Mouse (Mus musculus) liver, postnatal 0 days (tissue): ENCODE measurements around the gene Hoxb5. TPM values are rescaled to one million over a fixed set of nuclear protein-coding genes. Genes with fewer than 3 reads are reported as not detected.

ENCODE experiments used
- ATAC-seq: fragments of 200-750 bp; cut with Nextera tagmentation; 2 replicates; pipeline ENCODE4 v1.8.0; 2017; ENCODE audit warnings: mild to moderate bottlenecking, moderate library complexity
- DNase-seq: peaks from one replicate; pipeline ENCODE4 v3.0.0-alpha.2; 2016
- H3K27ac ChIP-seq: fragments of 300-500 bp; sonication (generic); 2 replicates; pipeline ENCODE4 v1.5.1; 2014; ENCODE audit warnings: antibody characterized with exemption, moderate library complexity, mild to moderate bottlenecking, low read depth
- H3K27me3 ChIP-seq: fragments of 300-500 bp; sonication (generic); 2 replicates; pipeline ENCODE4 v1.6.1; 2014; ENCODE audit warnings: low read length, control low read depth, mixed read lengths; ENCODE audit not compliant: insufficient read depth
- H3K36me3 ChIP-seq: fragments of 300-500 bp; sonication (generic); replicated peaks from 2 replicates; pipeline ENCODE4 v1.6.1; 2014; ENCODE audit warnings: mild to moderate bottlenecking, control low read depth, low read length, moderate library complexity, mixed read lengths; ENCODE audit not compliant: insufficient read depth
- H3K4me1 ChIP-seq: fragments of 300-500 bp; sonication (generic); 2 replicates; pipeline ENCODE4 v1.6.1; 2014; ENCODE audit warnings: antibody characterized with exemption, mild to moderate bottlenecking, control low read depth; ENCODE audit not compliant: insufficient read depth
- H3K4me2 ChIP-seq: fragments of 300-500 bp; sonication (generic); 2 replicates; pipeline ENCODE4 v1.6.1; 2014; ENCODE audit warnings: low read depth, mild to moderate bottlenecking, low read length, moderate library complexity, mixed read lengths
- H3K4me3 ChIP-seq: fragments of 300-500 bp; sonication (generic); 2 replicates; pipeline ENCODE4 v1.5.1; 2014; ENCODE audit warnings: low read depth, low read length
- H3K9ac ChIP-seq: fragments of 300-500 bp; sonication (generic); replicated peaks from 2 replicates; pipeline ENCODE4 v1.6.1; 2014; ENCODE audit warnings: mild to moderate bottlenecking, moderate library complexity
- H3K9me3 ChIP-seq: fragments of 300-500 bp; sonication (generic); 2 replicates; pipeline ENCODE4 v1.6.1; 2016; ENCODE audit warnings: mild to moderate bottlenecking, control low read depth, low read length, mixed read lengths
- CTCF ChIP-seq: sonication (generic); IDR thresholded peaks from 2 replicates; pipeline ENCODE4 v1.5.1; 2016; ENCODE audit warnings: antibody characterized with exemption, low read depth
- EP300 ChIP-seq: IDR thresholded peaks from 2 replicates; pipeline ENCODE4 v1.6.1; 2016; ENCODE audit warnings: antibody characterized with exemption, low read depth, mild to moderate bottlenecking
- WGBS: fragments of 180-500 bp; shearing (Covaris S2); extraction: QIAGEN DNeasy Blood & Tissue Kit; methylation state at CpG from one replicate; pipeline ENCODE4 v1.1.7; 2014; ENCODE audit not compliant: insufficient replicate concordance; 5-methylcytosine and 5-hydroxymethylcytosine counted together
- polyA plus RNA-seq: library from polyadenylated mRNA; unstranded; fragments of >200 nt; fragmentation: Nextera tagmentation; extraction: Ambion mirVana; gene quantifications from 2 replicates; pipeline ENCODE4 v1.2.1, GENCODE M21; 2015

Hoxb5 gene
- polyA plus RNA-seq, 1 experiment from 2014 or later, result 0.75 TPM

GRCm38 (mm10) chr11:96265954-96266353 is 37.2 kb upstream of the Hoxb5 start:
- 14% methylated on average over 7 of the region's 7 CpGs for WGBS
- ATAC-seq (no peak), DNase-seq (no peak)
- Histone ChIP-seq H3K4me3 (no peak overlapping the region), H3K9ac (no peak overlapping the region), H3K4me2 (no peak overlapping the region), H3K4me1 (no peaks in the 10 kb centered on the region), H3K9me3 (no peaks in the 10 kb centered on the region), H3K36me3 (no peaks in the 10 kb centered on the region), H3K27me3 (peaks cover 99% of the 10 kb centered on the region), H3K27ac (no peak overlapping the region)
- no peak for TF ChIP-seq CTCF
- TF ChIP-seq EP300, result no peak

- H3K4me2 ChIP-seq, result no peak overlapping the region
- ATAC-seq (no peak), DNase-seq (no peak)
- H3K4me3 ChIP-seq, result no peak overlapping the region
- 48% methylated on average over 7 of the region's 7 CpGs for WGBS
- no peak for TF ChIP-seq CTCF
- H3K4me1 ChIP-seq, result peaks cover 4% of the 10 kb centered on the region; the same call in 1 of the 2 replicates
- no peaks in the 10 kb centered on the region for H3K9me3 ChIP-seq
- H3K27me3 ChIP-seq, result peaks cover 99% of the 10 kb centered on the region
- H3K36me3 ChIP-seq, result no peaks in the 10 kb centered on the region
- no peak overlapping the region for H3K27ac ChIP-seq
- H3K9ac ChIP-seq, result no peak overlapping the region
Measured at GRCm38 (mm10) chr11:96267021-96267920, 35.9 kb upstream of the Hoxb5 start.

- ATAC-seq (no peak), DNase-seq (no peak)
- H3K36me3 ChIP-seq, result no peaks in the 10 kb centered on the region
- H3K27ac ChIP-seq, result no peak overlapping the region
- WGBS, result 21% methylated on average over 1 of the region's 1 CpGs
- H3K4me2 ChIP-seq, result no peak overlapping the region
- H3K27me3 ChIP-seq, result peaks cover 99% of the 10 kb centered on the region
- no peaks in the 10 kb centered on the region for H3K9me3 ChIP-seq
- H3K4me1 ChIP-seq, result peaks cover 4% of the 10 kb centered on the region; the same call in 1 of the 2 replicates
- TF ChIP-seq EP300, result no peak
- no peak for TF ChIP-seq CTCF
- no peak overlapping the region for H3K4me3 ChIP-seq
- no peak overlapping the region for H3K9ac ChIP-seq
Measured at GRCm38 (mm10) chr11:96268031-96268745, 34.9 kb upstream of the Hoxb5 start.

GRCm38 (mm10) chr11:96269869-96270268 is 33.3 kb upstream of the Hoxb5 start:
- H3K9me3 ChIP-seq, result no peaks in the 10 kb centered on the region
- H3K9ac ChIP-seq, result no peak overlapping the region

GRCm38 (mm10) chr11:96270996-96271540 is 32.1 kb upstream of the Hoxb5 start, which contains the start of gene Hoxb9:
Hoxb9 (plus strand) TSS chr11:96271457.
- no peak within 1 kb of the TSS for H3K9ac ChIP-seq
- no peaks in the 10 kb centered on the region for H3K9me3 ChIP-seq
- H3K4me3 ChIP-seq, result peak within 1 kb of the TSS; percentile 13; the same call in 1 of the 2 replicates
- peak within 1 kb of the TSS; percentile 13; the same call in 1 of the 2 replicates for H3K4me2 ChIP-seq
- no peak for TF ChIP-seq CTCF
- no peak for TF ChIP-seq EP300
- peaks cover 99% of the 10 kb centered on the region for H3K27me3 ChIP-seq
- H3K36me3 ChIP-seq, result no peaks in the 10 kb centered on the region
- DNase-seq, result no peak
- ATAC-seq, result no peak
- H3K4me1 ChIP-seq, result peaks cover 4% of the 10 kb centered on the region; the same call in 1 of the 2 replicates
- H3K27ac ChIP-seq, result no peak within 1 kb of the TSS
- WGBS, result 2% methylated on average over 38 of the region's 40 CpGs

More at GRCm38 (mm10) chr11:96269869-96270268, 33.3 kb upstream of the Hoxb5 start:
- H3K27ac ChIP-seq, result no peak overlapping the region
- DNase-seq (no peak), ATAC-seq (no peak)
- no peak overlapping the region for H3K4me3 ChIP-seq
- H3K4me2 ChIP-seq, result no peak overlapping the region
- WGBS, result 6% methylated on average over 19 of the region's 19 CpGs
- H3K27me3 ChIP-seq, result peaks cover 99% of the 10 kb centered on the region
- H3K36me3 ChIP-seq, result no peaks in the 10 kb centered on the region
- TF ChIP-seq EP300, result no peak
- no peak for TF ChIP-seq CTCF
- peaks cover 4% of the 10 kb centered on the region; the same call in 1 of the 2 replicates for H3K4me1 ChIP-seq
